Mouse (Mus musculus): ENCODE data around the gene Pnrc2.

Gene Pnrc2

GRCm38 (mm10) chr4:135873526-135874202, at the start of gene Pnrc2:
Gene Pnrc2, minus strand, starts transcription at chr4:135873850.
- DNase-seq = peak; percentile 94

- no peak for DNase-seq
Measured at GRCm38 (mm10) chr4:135922190-135922589, 48.5 kb upstream of the Pnrc2 start.

GRCm38 (mm10) chr4:135921257-135922120, 47.8 kb upstream of the Pnrc2 start:
- DNase-seq = peak; percentile 54

- peak; percentile 98 for DNase-seq
Measured at GRCm38 (mm10) chr4:135920304-135921241, 46.9 kb upstream of the Pnrc2 start, which contains the start of gene Fuca1. Gene Fuca1, plus strand, starts transcription at chr4:135920735.

- no peak for DNase-seq
Measured at GRCm38 (mm10) chr4:135919280-135919639, 45.6 kb upstream of the Pnrc2 start.

GRCm38 (mm10) chr4:135918635-135919279, 45.1 kb upstream of the Pnrc2 start:
- DNase-seq = no peak

- no peak for DNase-seq
Measured at GRCm38 (mm10) chr4:135913433-135913832, 39.8 kb upstream of the Pnrc2 start.

- no peak for DNase-seq
Measured at GRCm38 (mm10) chr4:135912835-135913234, 39.2 kb upstream of the Pnrc2 start.

- DNase-seq = no peak
Measured at GRCm38 (mm10) chr4:135912164-135912563, 38.5 kb upstream of the Pnrc2 start.

- DNase-seq = peak; percentile 35
Measured at GRCm38 (mm10) chr4:135911531-135911930, 37.9 kb upstream of the Pnrc2 start.

- DNase-seq = no peak
Measured at GRCm38 (mm10) chr4:135909326-135910066, 35.8 kb upstream of the Pnrc2 start.

- DNase-seq = no peak
Measured at GRCm38 (mm10) chr4:135906633-135907032, 33.0 kb upstream of the Pnrc2 start.

GRCm38 (mm10) chr4:135904810-135905209, 31.2 kb upstream of the Pnrc2 start:
- DNase-seq = no peak

GRCm38 (mm10) chr4:135902606-135903242, 29.1 kb upstream of the Pnrc2 start:
- no peak for DNase-seq

GRCm38 (mm10) chr4:135900008-135900407, 26.4 kb upstream of the Pnrc2 start:
- no peak for DNase-seq

GRCm38 (mm10) chr4:135899050-135899448, 25.4 kb upstream of the Pnrc2 start:
- DNase-seq = no peak

- DNase-seq = no peak
Measured at GRCm38 (mm10) chr4:135898380-135899049, 24.9 kb upstream of the Pnrc2 start.

- no peak for DNase-seq
Measured at GRCm38 (mm10) chr4:135896157-135896556, 22.5 kb upstream of the Pnrc2 start.

- DNase-seq = no peak
Measured at GRCm38 (mm10) chr4:135895071-135895571, 21.5 kb upstream of the Pnrc2 start, which contains the start of gene Cnr2. Gene Cnr2, plus strand, starts transcription at chr4:135895394.

GRCm38 (mm10) chr4:135892884-135893283, 19.2 kb upstream of the Pnrc2 start:
- DNase-seq = no peak

All from kidney, adult 18-20 months (tissue).